Mouse (Mus musculus) fibroblast of lung, adult 2 months (primary cell): ENCODE results near the gene Scyl3.

ENCODE experiments used
- DNase-seq: peaks from one replicate; pipeline ENCODE4 v3.0.0-alpha.2; 2011; ENCODE audit warnings: low read depth

Scyl3 gene

GRCm38 (mm10) chr1:163958036-163958435, 29.1 kb downstream of the Scyl3 start:
- no peak for DNase-seq

- no peak for DNase-seq
Observed at GRCm38 (mm10) chr1:163964008-163964689, 35.2 kb downstream of the Scyl3 start.

GRCm38 (mm10) chr1:163974471-163974870, 45.6 kb downstream of the Scyl3 start:
- no peak for DNase-seq

- DNase-seq, result no peak
Observed at GRCm38 (mm10) chr1:163975088-163975487, 46.2 kb downstream of the Scyl3 start.

- DNase-seq, result no peak
Observed at GRCm38 (mm10) chr1:163976515-163976914, 47.6 kb downstream of the Scyl3 start.

GRCm38 (mm10) chr1:163992371-163992770, 63.5 kb downstream of the Scyl3 start:
- DNase-seq, result no peak

GRCm38 (mm10) chr1:163994173-163994720, 65.3 kb downstream of the Scyl3 start:
- no peak for DNase-seq

GRCm38 (mm10) chr1:163994721-163995608, 66.1 kb downstream of the Scyl3 start, which contains the start of the genes BC055324 and Mettl18:
TSS of gene BC055324 (minus strand) at chr1:163994796.
TSS of gene Mettl18 (plus strand) at chr1:163994889.
- peak; percentile 79 for DNase-seq

GRCm38 (mm10) chr1:163995609-163995913, 66.7 kb downstream of the Scyl3 start:
- no peak for DNase-seq

- no peak for DNase-seq
Observed at GRCm38 (mm10) chr1:164001831-164002452, 73.0 kb downstream of the Scyl3 start.

- DNase-seq, result no peak
Observed at GRCm38 (mm10) chr1:164004311-164004710, 75.4 kb downstream of the Scyl3 start.
